Mouse (Mus musculus): ENCODE measurements around the gene Tmem179. TPM values are rescaled to one million over a fixed set of nuclear protein-coding genes. Genes with fewer than 3 reads are reported as not detected.

Gene Tmem179
- polyA plus RNA-seq, 1 experiment = 0.01 TPM

- Histone ChIP-seq H3K36me3 (ENCODE audit: control insufficient read depth, insufficient read depth) (no peaks in the 10 kb centered on the region), H3K27me3 (ENCODE audit: control insufficient read depth, insufficient read depth, insufficient read length) (peaks cover 21% of the 10 kb centered on the region), H3K4me2 (ENCODE audit: low read depth) (no peak overlapping the region), H3ac (ENCODE audit: control insufficient read depth, insufficient read length) (no peak overlapping the region), H3K79me2 (ENCODE audit: control insufficient read depth, insufficient read depth) (no peaks in the 10 kb centered on the region), H3K4me3 (no peak overlapping the region)
- TF ChIP-seq POLR2AphosphoS2 (IDR thresholded peaks at IDR 0.05; ENCODE audit: insufficient read length, low read depth) = no peak
- TF ChIP-seq TCF12 (IDR thresholded peaks at IDR 0.05; ENCODE audit: insufficient read depth, poor library complexity, severe bottlenecking) = no peak
- TF ChIP-seq POLR2A (IDR thresholded peaks at IDR 0.05; ENCODE audit: insufficient read length, low read depth) = no peak
- TF ChIP-seq SRF (IDR thresholded peaks at IDR 0.05; ENCODE audit: control insufficient read depth, insufficient read length, low read depth) = no peak
Measured at GRCm38 (mm10) chr12:112450883-112451282, 65.7 kb downstream of the Tmem179 start.

Other genes starting within 250 kb of the Tmem179 start
- 0.05 TPM for gene A530016L24Rik, start 27.3 kb downstream of the Tmem179 start, polyA plus RNA-seq (2012; fragmentation: generic; extraction: Trizol)
- gene Inf2, start 72.0 kb upstream of the Tmem179 start, polyA plus RNA-seq (2012; fragmentation: generic; extraction: Trizol) = 70.1 TPM
- 202 TPM for gene Adssl1, start 103.3 kb upstream of the Tmem179 start, polyA plus RNA-seq (2012; fragmentation: generic; extraction: Trizol)
- 85.6 TPM for gene Siva1, start 127.9 kb upstream of the Tmem179 start, polyA plus RNA-seq (2012; fragmentation: generic; extraction: Trizol)
- gene Akt1, start 158.1 kb upstream of the Tmem179 start, polyA plus RNA-seq (2012; fragmentation: generic; extraction: Trizol) = 352 TPM
- 4.4 TPM for gene Zbtb42, start 162.1 kb upstream of the Tmem179 start, polyA plus RNA-seq (2012; fragmentation: generic; extraction: Trizol)
- 22.8 TPM for gene Cep170b, start 203.7 kb upstream of the Tmem179 start, polyA plus RNA-seq (2012; fragmentation: generic; extraction: Trizol)
- gene Pld4, start 243.9 kb upstream of the Tmem179 start, polyA plus RNA-seq (2012; fragmentation: generic; extraction: Trizol) = 0.08 TPM

Measured in myocyte (in vitro differentiated cells).